Mouse (Mus musculus) G1E-ER4 (cell line): ENCODE results near the gene Spata1. TPM values are rescaled to one million over a fixed set of nuclear protein-coding genes. Genes with fewer than 3 reads are reported as not detected.

ENCODE experiments used
- GATA1 ChIP-seq: IDR thresholded peaks from one replicate; pipeline ENCODE4 v1.8.0; 2012; ENCODE audit warnings: low read length, inconsistent platforms
- polyA plus RNA-seq: library from polyadenylated mRNA; stranded (reverse); fragments of >175 nt; gene quantifications from 2 replicates; pipeline ENCODE4 v1.2.3, GENCODE M21; 2012

Gene Spata1
- polyA plus RNA-seq, 1 experiment = 1.2 TPM

DNA sequence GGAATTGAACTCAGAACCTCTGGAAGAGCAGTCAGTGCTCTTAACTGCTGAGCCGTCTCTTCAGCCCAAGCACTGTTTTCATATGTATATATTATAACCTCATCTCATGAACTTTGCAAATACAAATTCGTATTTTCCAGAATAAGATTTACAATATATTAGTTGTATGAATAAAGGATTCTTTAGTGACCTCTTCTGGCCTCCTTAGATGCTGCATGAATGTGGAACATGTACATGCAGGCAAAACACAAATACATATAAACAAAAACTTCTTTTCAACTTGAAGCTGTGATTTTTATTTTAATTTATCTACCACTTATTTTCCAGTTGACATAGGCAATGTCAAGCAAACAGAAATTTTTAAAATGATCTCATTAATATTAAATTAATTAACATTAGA lies 17.5 kb downstream of the Spata1 start:
- no peak for TF ChIP-seq GATA1

- TF ChIP-seq GATA1 = no peak
These were observed 25.1 kb downstream of the Spata1 start for GRCm38 (mm10) chr3:146474428-146474827.

GRCm38 (mm10) chr3:146473741-146474140 lies 25.8 kb downstream of the Spata1 start:
- TF ChIP-seq GATA1 = no peak

DNA sequence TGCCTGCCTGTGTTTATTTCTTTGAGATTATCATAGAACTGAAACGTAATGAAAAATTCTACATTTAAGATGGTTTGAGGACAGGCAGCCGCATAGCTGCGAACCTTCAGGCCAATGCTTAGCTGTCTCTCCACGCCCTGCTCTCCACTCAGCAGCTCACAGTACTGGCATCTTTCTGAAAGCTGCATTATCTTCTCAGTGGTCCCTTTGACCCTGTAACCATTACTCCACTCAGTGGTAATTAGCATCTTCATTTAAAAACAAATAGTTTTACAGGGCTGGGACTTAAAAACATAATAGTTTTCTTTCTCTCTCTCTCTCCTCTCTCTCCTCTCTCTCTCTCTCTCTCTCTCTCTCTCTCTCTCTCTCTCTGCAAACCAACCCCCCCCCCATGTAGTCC lies 26.9 kb downstream of the Spata1 start:
- TF ChIP-seq GATA1 = no peak

- TF ChIP-seq GATA1 = no peak
These were observed 30.3 kb downstream of the Spata1 start for GRCm38 (mm10) chr3:146469226-146469625.

DNA sequence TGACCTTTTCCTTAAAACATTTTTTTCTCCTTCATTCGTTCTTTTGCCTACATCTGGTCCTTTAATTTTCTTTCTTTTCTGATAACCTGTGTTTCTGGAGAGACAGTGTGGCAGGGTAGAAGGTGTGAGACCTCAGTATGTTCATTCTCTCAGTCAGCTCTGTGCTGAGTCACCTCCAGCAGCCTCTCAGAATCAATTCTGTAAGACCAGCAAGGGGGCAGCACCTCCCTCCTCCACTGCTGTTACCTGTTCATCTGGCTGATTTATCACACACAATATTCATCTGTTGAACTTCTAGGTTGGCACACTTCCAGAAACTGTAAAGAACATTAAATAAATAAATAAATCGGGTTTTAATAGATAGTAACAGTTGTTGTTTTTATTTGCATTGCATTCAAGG lies 36.6 kb downstream of the Spata1 start:
- TF ChIP-seq GATA1 = no peak

- TF ChIP-seq GATA1 = no peak
These were observed 48.2 kb downstream of the Spata1 start for GRCm38 (mm10) chr3:146451375-146451774.

DNA sequence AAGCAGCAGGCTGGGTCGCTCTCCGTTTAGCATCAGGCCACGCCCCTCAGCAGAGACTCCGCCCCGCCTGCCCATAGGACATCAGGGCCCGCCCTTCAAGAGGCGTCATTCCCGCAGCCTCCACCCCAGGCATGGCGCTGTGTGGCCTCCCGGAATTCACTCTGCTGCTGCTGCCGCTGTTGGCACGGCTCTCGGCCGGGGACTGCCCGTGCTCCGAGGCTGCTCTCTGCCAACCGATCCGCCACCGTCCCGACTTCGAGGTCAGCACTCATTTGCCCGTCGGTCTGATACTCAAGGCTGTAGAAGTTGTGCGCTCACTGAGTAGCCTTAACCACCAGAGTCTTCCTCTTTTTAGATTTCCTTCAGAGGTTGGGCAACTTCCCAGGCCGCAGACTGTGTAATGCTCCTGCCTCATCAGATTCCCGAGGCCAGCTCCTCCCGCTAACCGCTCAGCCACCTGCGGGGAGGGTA lies 49.1 kb downstream of the Spata1 start:
- no peak for TF ChIP-seq GATA1

- no peak for TF ChIP-seq GATA1
These were observed 49.8 kb downstream of the Spata1 start, which contains the start of gene Ctbs for GRCm38 (mm10) chr3:146449745-146450250. Ctbs (plus strand) TSS chr3:146449795.

DNA sequence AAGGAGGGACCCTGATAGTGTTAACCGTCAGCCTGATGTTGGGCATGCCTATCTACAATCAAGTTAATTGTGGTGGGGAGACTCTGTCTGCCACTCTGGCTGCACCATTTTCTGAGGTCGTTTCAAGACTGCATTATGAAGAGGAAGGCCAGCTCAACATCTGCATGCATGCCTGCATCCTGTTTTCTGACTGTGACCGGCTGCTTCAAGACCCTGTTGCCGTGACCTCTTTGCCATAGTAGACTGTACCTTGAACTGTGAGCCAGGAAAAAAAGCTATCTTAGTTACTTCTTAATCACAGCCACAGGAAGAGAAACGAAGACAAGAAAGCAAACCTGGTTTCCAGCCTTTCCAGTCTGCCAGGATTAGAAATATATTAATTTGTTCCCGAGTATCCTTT lies 50.6 kb downstream of the Spata1 start:
- TF ChIP-seq GATA1 = no peak

DNA sequence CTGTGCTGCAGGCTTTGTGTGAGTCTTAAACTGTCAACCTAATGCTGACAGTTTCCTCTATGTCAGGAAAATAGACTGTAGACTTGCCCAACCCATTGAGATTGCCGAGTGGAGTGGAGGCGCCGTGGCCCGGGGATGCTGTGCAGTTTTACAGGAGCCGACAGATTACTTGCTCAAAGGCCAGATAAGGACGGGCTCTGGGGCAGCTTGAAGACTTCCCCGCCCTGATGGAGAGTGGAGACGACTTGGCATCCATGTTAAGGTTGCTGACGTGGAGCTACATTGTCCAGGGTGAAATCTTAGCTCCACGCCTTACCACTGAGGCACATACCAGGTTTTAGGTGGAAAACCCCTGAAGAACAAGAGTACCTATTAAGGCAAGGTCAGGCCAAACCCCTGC lies 51.2 kb downstream of the Spata1 start:
- no peak for TF ChIP-seq GATA1

DNA sequence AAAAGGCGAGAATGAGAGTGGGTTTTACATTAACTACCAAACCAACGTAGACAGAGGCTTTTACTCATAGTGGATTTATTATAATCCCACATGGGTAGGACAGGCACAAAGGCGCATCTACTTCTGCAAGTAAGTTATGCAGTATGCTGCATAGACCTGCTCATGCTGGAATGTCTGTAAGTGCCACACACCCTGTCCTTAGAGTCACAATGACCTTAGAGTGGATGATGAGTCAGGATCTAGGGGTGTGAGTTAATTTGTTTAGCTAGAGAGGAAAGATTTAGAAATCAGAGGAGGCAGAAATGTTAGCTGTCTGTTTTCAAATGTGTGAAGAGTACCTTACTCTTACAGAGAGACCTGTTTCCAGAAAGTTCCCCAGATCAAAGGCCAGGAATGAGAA lies 52.0 kb downstream of the Spata1 start:
- no peak for TF ChIP-seq GATA1

GRCm38 (mm10) chr3:146447156-146447555 lies 52.4 kb downstream of the Spata1 start:
- TF ChIP-seq GATA1 = no peak

DNA sequence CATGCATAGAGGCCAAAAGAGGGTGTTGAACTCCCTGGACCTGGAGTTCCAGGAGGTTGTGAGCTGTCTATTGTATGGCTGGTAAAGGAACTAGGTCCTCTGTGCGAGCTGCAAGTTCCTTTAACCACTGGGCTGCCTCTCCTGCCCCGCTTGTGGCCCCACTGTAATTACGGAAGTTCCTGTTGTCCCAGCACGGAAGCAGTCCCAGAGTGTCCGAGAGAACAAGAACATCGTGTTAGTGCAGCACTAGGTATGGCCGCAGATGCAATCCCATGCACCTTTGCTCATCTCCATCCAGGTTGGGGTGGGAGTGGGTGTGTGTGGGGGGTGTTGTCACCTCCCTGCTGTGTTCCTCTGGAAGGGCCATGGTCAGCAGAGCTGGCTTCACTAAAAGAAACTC lies 54.7 kb downstream of the Spata1 start:
- no peak for TF ChIP-seq GATA1

GRCm38 (mm10) chr3:146443380-146443779 lies 56.2 kb downstream of the Spata1 start:
- no peak for TF ChIP-seq GATA1

DNA sequence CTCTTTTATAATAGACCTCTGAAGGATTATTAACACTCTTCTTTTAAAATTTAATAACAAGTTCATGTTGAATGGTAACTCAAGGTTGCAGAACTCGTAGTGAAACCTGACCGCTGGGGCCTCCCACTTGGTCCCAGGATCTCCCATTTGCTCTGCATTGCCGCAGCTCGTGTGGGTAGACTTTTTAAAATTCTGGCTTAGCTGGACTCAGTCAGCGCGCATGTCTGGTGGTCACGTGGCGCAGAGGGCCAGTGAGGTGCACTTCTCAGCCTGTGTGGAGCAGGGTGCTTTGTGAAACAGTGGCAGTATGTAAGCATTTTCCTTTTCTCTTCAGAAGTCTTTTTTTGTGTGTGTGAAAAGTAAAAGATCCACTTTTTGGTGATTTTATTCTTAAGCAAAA lies 56.6 kb downstream of the Spata1 start:
- no peak for TF ChIP-seq GATA1

- TF ChIP-seq GATA1 = no peak
These were observed 57.1 kb downstream of the Spata1 start for GRCm38 (mm10) chr3:146442484-146442883.

DNA sequence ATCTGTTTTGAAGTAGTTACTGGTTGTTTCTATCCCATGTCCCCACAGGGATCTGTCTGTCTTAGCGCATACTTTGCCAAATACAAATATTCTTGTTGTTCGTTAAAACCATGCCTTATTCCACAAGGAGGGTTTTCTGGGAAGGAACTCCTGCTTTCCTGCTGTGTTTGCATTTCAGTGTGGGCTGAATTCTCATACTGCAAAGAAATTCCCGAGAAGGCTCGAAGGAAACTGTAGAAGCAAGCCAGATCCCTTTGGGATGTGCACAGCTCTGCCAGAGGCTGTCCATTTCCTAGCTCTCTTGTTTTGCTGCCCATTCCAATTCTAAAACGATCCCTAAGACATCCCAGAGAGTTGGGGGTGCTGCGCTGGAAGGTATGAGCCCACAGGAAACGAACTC lies 59.1 kb downstream of the Spata1 start:
- no peak for TF ChIP-seq GATA1

GRCm38 (mm10) chr3:146440011-146440410 lies 59.5 kb downstream of the Spata1 start:
- no peak for TF ChIP-seq GATA1
